Mouse (Mus musculus): ENCODE measurements around the gene Scml4.

GRCm38 (mm10) chr10:42897632-42898031 is 37.5 kb downstream of the Scml4 start:
- TF ChIP-seq CTCF (IDR thresholded peaks at IDR 0.05), result no peak
- no peak for TF ChIP-seq POLR2A (IDR thresholded peaks at IDR 0.05; ENCODE audit: insufficient read depth, low read depth, low read length)
- TF ChIP-seq EP300 (IDR thresholded peaks at IDR 0.05; ENCODE audit: insufficient read depth, low read depth, low read length), result no peak
